Mouse (Mus musculus) limb, embryonic 14.5 days (tissue): ENCODE results near the gene Camk2d. TPM values are rescaled to one million over a fixed set of nuclear protein-coding genes. Genes with fewer than 3 reads are reported as not detected.

Experiments used
- ATAC-seq: fragments of 200-750 bp; cut with Nextera tagmentation; 2 replicates; pipeline ENCODE4 v1.8.0; 2017; ENCODE audit warnings: low read depth, moderate number of reproducible peaks, moderate TSS enrichment; ENCODE audit not compliant: low FRiP score
- DNase-seq: peaks from one replicate; pipeline ENCODE4 v3.0.0-alpha.2; 2015; ENCODE audit warnings: low spot score
- H3K27ac ChIP-seq: fragments of 300-500 bp; sonication (generic); replicated peaks from 2 replicates; pipeline ENCODE4 v1.5.1; 2014; ENCODE audit warnings: low read depth, mild to moderate bottlenecking, low read length, moderate library complexity, mixed read lengths
- H3K27me3 ChIP-seq: fragments of 300-500 bp; sonication (generic); 2 replicates; pipeline ENCODE4 v1.6.1; 2014; ENCODE audit warnings: low read length, mixed read lengths; ENCODE audit not compliant: control insufficient read depth, insufficient read depth
- H3K36me3 ChIP-seq: fragments of 300-500 bp; sonication (generic); 2 replicates; pipeline ENCODE4 v1.6.1; 2014; ENCODE audit warnings: mild to moderate bottlenecking, low read length, moderate library complexity, mixed read lengths; ENCODE audit not compliant: control insufficient read depth, insufficient read depth
- H3K4me1 ChIP-seq: fragments of 300-500 bp; sonication (generic); 2 replicates; pipeline ENCODE4 v1.6.1; 2014; ENCODE audit warnings: antibody characterized with exemption, low read length, mixed read lengths; ENCODE audit not compliant: control insufficient read depth, insufficient read depth
- H3K4me2 ChIP-seq: fragments of 300-500 bp; sonication (generic); replicated peaks from 2 replicates; pipeline ENCODE4 v1.6.1; 2014; ENCODE audit warnings: low read depth, mild to moderate bottlenecking, low read length, moderate library complexity; ENCODE audit not compliant: severe bottlenecking
- H3K4me3 ChIP-seq: fragments of 300-500 bp; sonication (generic); replicated peaks from 2 replicates; pipeline ENCODE4 v1.5.1; 2014; ENCODE audit warnings: low read length
- H3K9ac ChIP-seq: fragments of 300-500 bp; sonication (generic); 2 replicates; pipeline ENCODE4 v1.6.1; 2014; ENCODE audit warnings: mild to moderate bottlenecking, low read depth, low read length, moderate library complexity; ENCODE audit not compliant: severe bottlenecking
- H3K9me3 ChIP-seq: fragments of 300-500 bp; sonication (generic); 2 replicates; pipeline ENCODE4 v1.6.1; 2016; ENCODE audit warnings: low read length; ENCODE audit not compliant: control insufficient read depth
- POLR2A ChIP-seq: fragments of 200-500 bp; IDR thresholded peaks from 2 replicates; pipeline ENCODE4 v1.8.0; 2012; ENCODE audit warnings: inconsistent platforms, mild to moderate bottlenecking, moderate library complexity, borderline replicate concordance; ENCODE audit not compliant: insufficient read depth, insufficient read length; ENCODE audit errors: extremely low read depth
- WGBS: fragments of 180-500 bp; shearing (Covaris S2); extraction: QIAGEN DNeasy Blood & Tissue Kit; methylation state at CpG from one replicate; pipeline ENCODE4 v1.1.7; 2014; 5-methylcytosine and 5-hydroxymethylcytosine counted together
- polyA plus RNA-seq, 2 experiments: library from polyadenylated mRNA; depleted of rRNA in 1 of 2; stranded (reverse) in 1 of 2; unstranded in 1 of 2; fragments of >200 nt; fragmentation: Nextera tagmentation in 1 of 2; extraction: Ambion mirVana in 1 of 2; gene quantifications; 2 replicates each; pipeline versions ENCODE4 v1.2.1 to v1.2.3; 2012 to 2014

The Camk2d gene
- polyA plus RNA-seq, 2 experiments = 37.4 to 40.0 TPM

DNA sequence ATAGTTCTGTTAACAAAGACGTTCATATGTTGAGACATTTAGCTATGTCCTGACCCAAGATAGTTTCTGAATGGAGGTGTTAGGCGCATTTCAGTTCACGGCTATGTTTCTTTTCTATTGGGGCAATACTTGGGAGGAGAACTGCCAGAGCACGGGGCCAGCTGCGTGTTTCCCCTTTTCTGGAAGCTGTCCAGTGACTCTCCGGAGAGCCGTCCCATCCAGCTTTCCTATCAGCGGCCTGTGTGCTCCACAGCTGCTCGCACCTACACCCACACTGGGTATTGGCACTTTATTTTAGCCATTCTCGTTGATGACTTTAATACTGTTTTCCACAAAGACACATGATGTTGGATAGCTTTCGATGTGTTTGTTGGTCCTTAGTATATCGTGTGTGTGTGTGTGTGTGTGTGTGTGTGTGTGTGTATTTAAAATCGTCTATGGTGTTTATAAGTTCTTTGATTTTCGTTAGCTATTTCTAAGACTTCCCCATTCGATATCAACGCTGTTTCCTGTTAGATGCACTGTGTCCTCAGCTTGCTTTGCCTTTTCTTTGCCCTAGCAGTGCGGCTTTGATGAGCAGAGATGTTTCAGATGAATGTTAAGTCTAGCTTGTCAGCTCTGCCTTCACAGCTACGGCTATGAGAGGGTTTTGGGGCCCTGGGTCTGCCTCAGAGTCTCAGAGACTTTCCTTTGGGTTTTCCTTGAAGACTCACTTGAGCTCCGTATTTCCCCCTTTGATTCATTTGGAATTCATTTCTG lies 34.2 kb downstream of the Camk2d start:
- Histone ChIP-seq H3K4me3 (no peak overlapping the region), H3K4me2 (no peak overlapping the region), H3K9ac (no peak overlapping the region), H3K36me3 (no peaks in the 10 kb centered on the region), H3K4me1 (0 out of 2 replicates have a peak, but pooled peaks cover 2% of the 10 kb centered on the region), H3K9me3 (no peaks in the 10 kb centered on the region), H3K27me3 (no peaks in the 10 kb centered on the region), H3K27ac (no peak overlapping the region)
- WGBS = 80% methylated on average over 19 of the region's 19 CpGs
- no peak for ATAC-seq
- no peak for TF ChIP-seq POLR2A
- no peak for DNase-seq

DNA sequence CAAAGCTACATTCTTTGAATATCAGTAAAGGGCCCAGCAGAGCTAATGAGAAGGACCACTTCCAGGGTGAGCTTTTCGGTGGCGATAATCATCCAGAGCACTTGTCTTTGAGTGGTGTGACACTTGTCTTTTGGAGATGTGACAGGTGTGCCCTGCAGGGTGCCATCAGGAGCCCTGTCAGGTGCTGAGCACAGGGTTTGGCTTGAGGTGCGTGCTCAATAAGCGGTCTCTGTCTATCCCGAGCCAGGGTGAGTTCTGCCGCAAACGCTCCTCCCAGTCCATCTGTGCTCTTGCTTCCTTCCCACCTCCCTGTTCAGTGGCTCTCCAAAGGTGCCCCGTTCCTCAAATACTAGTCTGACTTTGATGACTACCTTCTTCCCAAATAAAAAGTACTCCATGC lies 35.5 kb downstream of the Camk2d start:
- Histone ChIP-seq H3K9me3 (no peaks in the 10 kb centered on the region), H3K4me1 (0 out of 2 replicates have a peak, but pooled peaks cover 2% of the 10 kb centered on the region), H3K27me3 (no peaks in the 10 kb centered on the region), H3K36me3 (no peaks in the 10 kb centered on the region), H3K9ac (no peak overlapping the region), H3K4me3 (no peak overlapping the region), H3K27ac (no peak overlapping the region), H3K4me2 (no peak overlapping the region)
- TF ChIP-seq POLR2A = no peak
- DNase-seq = no peak
- whole genome bisulfite sequencing = 84% methylated on average over 8 of the region's 8 CpGs
- no peak for ATAC-seq

DNA sequence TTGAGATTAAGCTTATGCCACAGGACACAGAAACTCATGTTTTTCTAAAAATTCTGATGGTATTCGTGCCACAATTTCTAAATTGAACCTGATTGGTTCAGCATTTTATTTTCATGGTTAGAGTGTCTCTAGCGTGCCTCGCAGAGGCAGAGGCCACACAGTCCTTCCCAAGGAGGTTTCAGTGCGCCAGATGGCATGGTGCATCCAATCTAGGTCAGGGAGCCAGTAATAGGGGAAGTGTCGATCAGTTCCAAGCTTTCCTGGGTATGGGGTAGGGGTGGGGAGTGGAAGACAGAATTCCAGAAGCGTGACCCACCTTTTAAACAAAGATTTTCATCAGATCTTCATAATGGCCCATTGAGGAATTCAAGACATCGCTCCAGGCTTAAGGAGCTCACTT lies 36.5 kb downstream of the Camk2d start:
- Histone ChIP-seq H3K4me2 (no peak overlapping the region), H3K27ac (no peak overlapping the region), H3K4me1 (0 out of 2 replicates have a peak, but pooled peaks cover 2% of the 10 kb centered on the region), H3K36me3 (no peaks in the 10 kb centered on the region), H3K9me3 (no peaks in the 10 kb centered on the region), H3K27me3 (no peaks in the 10 kb centered on the region), H3K4me3 (no peak overlapping the region), H3K9ac (no peak overlapping the region)
- WGBS = 86% methylated on average over 7 of the region's 7 CpGs
- DNase-seq = no peak
- no peak for ATAC-seq
- no peak for TF ChIP-seq POLR2A

DNA sequence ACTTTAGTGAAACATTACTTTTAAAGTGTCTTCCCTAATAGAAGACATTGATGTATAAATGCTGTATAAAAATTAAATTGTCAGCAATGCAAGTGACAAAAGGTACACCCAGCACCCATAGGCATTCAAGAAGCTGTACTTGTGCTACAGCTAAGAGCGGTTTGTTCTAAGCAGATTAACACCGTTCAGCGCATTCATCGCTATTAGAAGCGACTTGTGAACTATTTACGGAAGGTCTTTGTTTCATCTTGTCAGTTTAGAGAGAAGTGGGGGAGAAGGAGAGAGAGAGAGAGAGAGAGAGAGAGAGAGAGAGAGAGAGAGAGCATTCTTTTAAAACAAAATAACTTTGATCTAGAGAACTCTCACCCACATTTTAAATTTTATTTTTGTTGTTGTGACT lies 38.1 kb downstream of the Camk2d start:
- Histone ChIP-seq H3K27ac (no peak overlapping the region), H3K36me3 (no peaks in the 10 kb centered on the region), H3K4me3 (no peak overlapping the region), H3K9ac (no peak overlapping the region), H3K27me3 (no peaks in the 10 kb centered on the region), H3K9me3 (no peaks in the 10 kb centered on the region), H3K4me1 (peaks cover 6% of the 10 kb centered on the region), H3K4me2 (no peak overlapping the region)
- no peak for TF ChIP-seq POLR2A
- ATAC-seq = no peak
- WGBS = 86% methylated on average over 6 of the region's 6 CpGs
- DNase-seq = no peak

DNA sequence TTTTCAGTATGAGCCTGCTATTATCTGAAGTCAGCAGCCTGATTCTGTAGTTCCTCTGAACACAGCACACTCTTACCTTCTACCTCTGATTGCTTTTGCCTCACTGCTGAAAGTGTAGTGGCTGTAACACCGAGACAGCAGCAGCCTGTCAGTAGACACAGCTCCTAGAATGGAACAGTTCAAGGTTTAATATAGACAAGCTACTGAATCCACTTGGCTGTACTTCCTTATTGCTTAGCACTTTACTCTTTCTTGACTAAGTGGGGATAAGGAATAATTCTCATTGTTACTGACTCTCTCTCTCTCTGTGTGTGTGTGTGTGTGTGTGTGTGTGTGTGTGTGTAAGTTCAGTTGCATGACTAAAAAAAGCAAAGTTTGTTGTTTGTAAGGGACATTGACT lies 42.2 kb downstream of the Camk2d start:
- no peak overlapping the region for H3K4me3 ChIP-seq
- H3K27ac ChIP-seq = no peak overlapping the region
- no peak for TF ChIP-seq POLR2A
- no peak overlapping the region for H3K9ac ChIP-seq
- no peaks in the 10 kb centered on the region for H3K9me3 ChIP-seq
- ATAC-seq (no peak), DNase-seq (no peak)
- peaks cover 13% of the 10 kb centered on the region for H3K4me1 ChIP-seq
- no peak overlapping the region for H3K4me2 ChIP-seq
- H3K27me3 ChIP-seq = no peaks in the 10 kb centered on the region
- 60% methylated on average over 1 of the region's 1 CpGs for WGBS
- no peaks in the 10 kb centered on the region for H3K36me3 ChIP-seq

DNA sequence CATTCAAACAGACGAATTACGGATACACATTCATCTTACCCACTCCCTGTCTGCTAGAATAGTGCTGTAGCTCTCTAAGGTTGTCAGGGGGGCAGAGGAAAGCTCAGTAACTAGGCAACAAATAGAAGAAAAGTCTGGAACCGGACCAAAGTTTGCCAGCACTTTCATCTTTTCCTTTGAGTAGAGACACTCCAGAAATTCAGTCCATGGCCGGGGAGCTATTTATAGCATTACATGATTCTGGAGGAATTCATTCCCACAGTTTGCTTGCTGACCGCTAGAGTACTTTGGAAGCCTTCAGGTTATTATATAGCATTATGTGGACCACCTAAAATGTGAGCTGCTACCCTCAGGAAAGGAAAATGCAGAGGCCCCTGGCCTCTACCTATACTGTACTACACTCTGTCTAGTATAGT lies 43.0 kb downstream of the Camk2d start:
- ATAC-seq (no peak), DNase-seq (peak; percentile 58)
- Histone ChIP-seq H3K4me3 (no peak overlapping the region), H3K27me3 (no peaks in the 10 kb centered on the region), H3K4me1 (peaks cover 14% of the 10 kb centered on the region), H3K36me3 (no peaks in the 10 kb centered on the region), H3K9ac (no peak overlapping the region), H3K4me2 (no peak overlapping the region), H3K27ac (no peak overlapping the region), H3K9me3 (no peaks in the 10 kb centered on the region)
- 61% methylated on average over 5 of the region's 5 CpGs for WGBS
- no peak for TF ChIP-seq POLR2A
